Mouse (Mus musculus) central nervous system, embryonic 18 days (tissue): ENCODE results near the gene Olfr1271. TPM values are rescaled to one million over a fixed set of nuclear protein-coding genes. Genes with fewer than 3 reads are reported as not detected.

Experiments used
- polyA plus RNA-seq: library from polyadenylated mRNA; depleted of rRNA; stranded (reverse); fragments of >200 nt; gene quantifications from 2 replicates; pipeline ENCODE4 v1.2.3, GENCODE M21; 2012; rRNA removed

Olfr1271 gene
- polyA plus RNA-seq: not detected in 2 replicates

GRCm38 (mm10) chr2:90270932-90271331, at the start of gene Olfr1271:
Gene Olfr1271, minus strand, starts transcription at chr2:90271032.

GRCm38 (mm10) chr2:90292741-90293140, 21.9 kb upstream of the Olfr1271 start, which contains the start of gene Olfr1272:
Gene Olfr1272, minus strand, starts transcription at chr2:90292841.

GRCm38 (mm10) chr2:90257492-90257891, 13.3 kb downstream of the Olfr1271 start, which contains the start of gene Olfr142:
Gene Olfr142, minus strand, starts transcription at chr2:90257592.

GRCm38 (mm10) chr2:90224393-90224792, 46.4 kb downstream of the Olfr1271 start, which contains the start of gene Olfr1506:
Gene Olfr1506, minus strand, starts transcription at chr2:90224493.

Other genes with a start within 250 kb of the Olfr1271 start
- gene Olfr1264, start 245.5 kb downstream of the Olfr1271 start, polyA plus RNA-seq: not detected in 2 replicates
- gene Olfr1265, start 235.7 kb downstream of the Olfr1271 start, polyA plus RNA-seq: not detected in 2 replicates
- gene Olfr140, start 207.4 kb downstream of the Olfr1271 start, polyA plus RNA-seq: not detected in 2 replicates
- gene Olfr1269, start 149.6 kb downstream of the Olfr1271 start, polyA plus RNA-seq: not detected in 2 replicates
- gene Olfr32, start 128.7 kb downstream of the Olfr1271 start, polyA plus RNA-seq: 0.04 and 0.10 TPM in 2 replicates
- 0.10 TPM in 1 of 2 replicates, not detected in the other for gene Olfr1270, start 117.9 kb downstream of the Olfr1271 start, polyA plus RNA-seq
- not detected in 2 replicates for gene Olfr1506, start 46.5 kb downstream of the Olfr1271 start, polyA plus RNA-seq
- not detected in 2 replicates for gene Olfr142, start 13.4 kb downstream of the Olfr1271 start, polyA plus RNA-seq
- gene Olfr1272, start 21.8 kb upstream of the Olfr1271 start, polyA plus RNA-seq: not detected in 2 replicates
- gene Gm13769, start 51.2 kb upstream of the Olfr1271 start, polyA plus RNA-seq: not detected in 2 replicates
- not detected in 2 replicates for gene Olfr1274-ps, start 127.7 kb upstream of the Olfr1271 start, polyA plus RNA-seq